Mouse (Mus musculus): Measurements from ENCODE around the gene Mfsd2a. TPM values are rescaled to one million over a fixed set of nuclear protein-coding genes. Genes with fewer than 3 reads are reported as not detected.

Mfsd2a gene
- total and polyA plus RNA-seq, 2 experiments from 2014 or later = 30.3 to 57.7 TPM

DNA sequence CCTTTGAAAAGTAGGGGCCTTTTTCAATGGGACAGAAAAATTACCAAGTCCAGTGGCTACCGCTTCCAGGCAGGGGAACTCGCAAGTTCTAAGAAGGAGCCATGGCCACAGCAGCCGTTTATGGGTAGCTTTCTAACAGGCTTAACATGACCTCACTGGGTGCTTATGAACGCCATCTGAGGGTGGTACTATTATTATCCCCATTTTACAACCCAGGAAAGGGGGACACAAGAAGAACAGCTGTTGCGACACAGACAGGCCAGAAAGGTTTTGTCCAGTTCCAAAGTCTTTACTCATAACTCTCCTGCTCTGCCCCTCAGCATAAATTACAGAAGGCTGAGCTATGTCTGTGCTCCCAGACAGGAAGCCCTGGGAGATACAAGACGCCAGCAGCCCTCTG lies 601 bp upstream of the Mfsd2a start:
- H3K4me3 ChIP-seq (ENCODE audit: low read depth, low read length) = peak overlapping the region; percentile 59
- ATAC-seq (ENCODE audit: low FRiP score) = no peak
- peaks cover 4% of the 10 kb centered on the region; the same call in 1 of the 2 replicates for H3K4me1 ChIP-seq (ENCODE audit: insufficient read depth, low read length)
- H3K9ac ChIP-seq (replicated peaks; ENCODE audit: low read length, poor library complexity, severe bottlenecking) = no peak overlapping the region
- H3K4me2 ChIP-seq (ENCODE audit: low read depth, low read length, poor library complexity, severe bottlenecking) = peak overlapping the region; percentile 99
- DNase-seq (ENCODE audit: low spot score) = no peak
- H3K9me3 ChIP-seq (ENCODE audit: low read length) = no peaks in the 10 kb centered on the region
- H3K27me3 ChIP-seq (ENCODE audit: insufficient read depth, low read length) = peaks cover 6% of the 10 kb centered on the region; the same call in 1 of the 2 replicates
- TF ChIP-seq CTCF (IDR thresholded peaks at IDR 0.05) = no peak
- no peaks in the 10 kb centered on the region for H3K36me3 ChIP-seq (ENCODE audit: insufficient read depth, low read length)
- no peak overlapping the region for H3K27ac ChIP-seq (ENCODE audit: low read depth, low read length)
- 24% methylated on average over 6 of the region's 6 CpGs for WGBS

DNA sequence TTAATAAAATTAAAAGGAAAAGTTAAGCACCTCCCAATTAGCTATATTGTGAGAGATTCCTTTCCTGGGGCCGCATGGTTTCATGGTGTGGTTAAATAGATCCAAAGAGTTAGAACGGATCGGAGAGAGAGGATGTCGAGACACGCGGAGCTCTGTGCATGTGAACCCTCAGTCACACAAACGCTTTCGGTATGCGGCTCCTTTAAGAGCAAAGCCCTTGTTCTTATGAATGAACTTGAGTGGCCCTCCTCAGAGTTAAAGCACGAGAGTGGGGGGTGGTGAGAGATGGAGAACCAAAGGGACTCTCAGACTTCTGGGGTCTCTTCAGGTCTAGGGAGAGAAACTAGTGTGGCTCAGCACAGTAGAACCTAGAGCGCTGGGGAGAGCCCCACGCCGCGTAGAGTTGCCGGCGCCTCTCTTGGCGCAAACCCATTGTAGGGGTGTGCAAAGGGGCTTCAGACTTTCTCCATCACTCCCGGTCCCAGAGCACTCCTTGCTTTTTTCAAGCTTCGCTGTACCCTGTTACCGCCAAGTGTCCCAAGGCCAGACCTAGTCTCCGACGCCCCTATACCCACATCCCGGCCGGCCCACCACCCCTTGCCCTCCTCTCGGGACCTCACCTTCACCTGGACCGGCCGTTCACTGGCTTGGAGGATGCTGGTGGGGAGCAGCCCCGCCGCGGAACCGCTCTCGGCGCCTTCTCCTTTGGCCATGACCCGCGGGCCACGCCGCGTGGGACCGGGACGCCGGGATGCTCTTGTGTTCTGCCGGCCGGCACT lies 478 bp downstream of the Mfsd2a start:
- Histone ChIP-seq H3K4me1 (ENCODE audit: insufficient read depth, low read length) (peaks cover 7% of the 10 kb centered on the region; the same call in 1 of the 2 replicates), H3K36me3 (ENCODE audit: insufficient read depth, low read length) (no peaks in the 10 kb centered on the region), H3K27ac (ENCODE audit: low read depth, low read length) (peak overlapping the region; percentile 51; the same call in 1 of the 2 replicates), H3K4me2 (ENCODE audit: low read depth, low read length, poor library complexity, severe bottlenecking) (peak overlapping the region; percentile 99), H3K27me3 (ENCODE audit: insufficient read depth, low read length) (peaks cover 6% of the 10 kb centered on the region; the same call in 1 of the 2 replicates), H3K9me3 (ENCODE audit: low read length) (no peaks in the 10 kb centered on the region), H3K4me3 (ENCODE audit: low read depth, low read length) (peak overlapping the region; percentile 59), H3K9ac (replicated peaks; ENCODE audit: low read length, poor library complexity, severe bottlenecking) (peak overlapping the region; percentile 63)
- ATAC-seq (ENCODE audit: low FRiP score) (peak; percentile 58; the same call in 1 of the 2 replicates), DNase-seq (ENCODE audit: low spot score) (peak; percentile 67)
- under 1% methylated on average over 43 of the region's 43 CpGs for WGBS
- TF ChIP-seq CTCF (IDR thresholded peaks at IDR 0.05) = no peak

DNA sequence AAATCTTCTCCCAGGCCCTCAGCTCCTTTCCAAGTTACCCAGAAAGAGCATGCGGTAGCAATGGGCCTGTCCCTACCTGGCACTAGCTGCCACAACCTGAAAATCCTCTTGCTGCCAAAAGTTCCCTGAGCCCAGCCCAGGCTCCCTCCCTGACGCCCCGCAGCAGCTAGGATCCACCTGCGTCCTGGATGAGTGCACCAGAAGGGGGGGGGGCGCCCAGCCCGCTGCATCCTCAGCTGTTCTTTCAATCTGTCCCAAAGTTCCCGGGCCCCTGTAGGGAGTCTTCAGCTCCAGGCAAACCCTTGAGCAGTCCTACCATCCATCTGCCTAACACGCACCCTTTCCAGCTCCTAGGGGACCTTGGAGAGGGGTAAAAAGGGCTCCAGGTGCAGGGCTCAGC lies 1.2 kb downstream of the Mfsd2a start:
- H3K27me3 ChIP-seq (ENCODE audit: insufficient read depth, low read length) = peaks cover 6% of the 10 kb centered on the region; the same call in 1 of the 2 replicates
- peak overlapping the region; percentile 63 for H3K9ac ChIP-seq (replicated peaks; ENCODE audit: low read length, poor library complexity, severe bottlenecking)
- H3K4me2 ChIP-seq (ENCODE audit: low read depth, low read length, poor library complexity, severe bottlenecking) = peak overlapping the region; percentile 99
- ATAC-seq (ENCODE audit: low FRiP score) (no peak), DNase-seq (ENCODE audit: low spot score) (no peak)
- peaks cover 12% of the 10 kb centered on the region; the same call in 1 of the 2 replicates for H3K4me1 ChIP-seq (ENCODE audit: insufficient read depth, low read length)
- no peak overlapping the region for H3K27ac ChIP-seq (ENCODE audit: low read depth, low read length)
- TF ChIP-seq CTCF (IDR thresholded peaks at IDR 0.05) = no peak
- no peaks in the 10 kb centered on the region for H3K9me3 ChIP-seq (ENCODE audit: low read length)
- WGBS = 3% methylated on average over 7 of the region's 8 CpGs
- H3K4me3 ChIP-seq (ENCODE audit: low read depth, low read length) = peak overlapping the region; percentile 59
- no peaks in the 10 kb centered on the region for H3K36me3 ChIP-seq (ENCODE audit: insufficient read depth, low read length)

DNA sequence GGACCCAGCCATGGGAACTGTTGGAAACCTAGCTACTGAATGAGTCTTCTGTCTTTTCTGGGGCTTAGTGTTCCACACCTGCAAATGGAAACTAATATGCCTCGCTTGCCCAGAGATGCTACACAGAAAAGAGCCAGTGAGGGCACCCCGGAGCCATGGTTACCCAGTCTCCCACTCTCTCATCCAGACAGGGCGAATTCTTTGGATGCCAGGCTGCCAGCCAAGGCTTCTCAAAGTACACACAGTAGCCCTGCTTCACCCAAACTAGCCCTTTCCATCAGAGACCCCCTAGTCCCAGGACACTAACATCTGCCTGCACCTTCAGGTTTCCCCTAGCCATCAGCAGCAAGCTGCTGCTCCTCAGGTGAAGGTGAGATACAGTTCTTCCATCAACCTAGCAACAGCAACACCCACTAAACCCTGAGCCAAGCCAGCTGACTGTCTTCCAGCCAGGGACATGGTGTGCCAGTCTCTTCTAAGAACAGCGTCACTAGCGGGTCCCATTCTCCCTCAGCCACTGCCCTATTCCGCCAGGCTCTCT lies 2.4 kb downstream of the Mfsd2a start:
- Histone ChIP-seq H3K36me3 (ENCODE audit: insufficient read depth, low read length) (no peaks in the 10 kb centered on the region), H3K4me2 (ENCODE audit: low read depth, low read length, poor library complexity, severe bottlenecking) (peak overlapping the region; percentile 99; the same call in 1 of the 2 replicates), H3K9ac (replicated peaks; ENCODE audit: low read length, poor library complexity, severe bottlenecking) (no peak overlapping the region), H3K9me3 (ENCODE audit: low read length) (no peaks in the 10 kb centered on the region), H3K4me1 (ENCODE audit: insufficient read depth, low read length) (peaks cover 12% of the 10 kb centered on the region; the same call in 1 of the 2 replicates), H3K27me3 (ENCODE audit: insufficient read depth, low read length) (peaks cover 6% of the 10 kb centered on the region; the same call in 1 of the 2 replicates), H3K4me3 (ENCODE audit: low read depth, low read length) (peak overlapping the region; percentile 59; the same call in 1 of the 2 replicates), H3K27ac (ENCODE audit: low read depth, low read length) (no peak overlapping the region)
- no peak for TF ChIP-seq CTCF (IDR thresholded peaks at IDR 0.05)
- WGBS = 79% methylated on average over 6 of the region's 6 CpGs
- no peak for ATAC-seq (ENCODE audit: low FRiP score)
- peak; percentile 66 for DNase-seq (ENCODE audit: low spot score)

DNA sequence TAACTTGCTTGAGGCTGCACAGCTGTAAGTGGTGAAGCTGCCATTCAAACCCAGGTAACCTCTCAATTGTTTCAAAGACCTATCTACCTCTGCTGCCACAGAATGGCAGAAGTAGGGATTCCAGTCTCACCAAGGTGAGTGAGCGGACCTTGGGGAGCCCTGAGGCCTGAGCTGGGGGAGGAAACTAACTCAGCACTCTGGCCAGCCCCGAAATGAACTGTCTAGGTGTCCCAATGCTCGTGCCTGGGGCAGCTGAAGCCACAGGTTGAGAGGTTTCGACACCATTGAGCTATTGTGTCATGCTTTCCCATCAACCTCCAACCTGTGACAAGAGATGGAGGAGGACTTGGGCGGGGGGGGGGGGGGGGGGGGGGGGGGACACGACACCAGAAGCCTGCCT lies 4.7 kb downstream of the Mfsd2a start:
- ATAC-seq (ENCODE audit: low FRiP score) (no peak), DNase-seq (ENCODE audit: low spot score) (no peak)
- no peaks in the 10 kb centered on the region for H3K36me3 ChIP-seq (ENCODE audit: insufficient read depth, low read length)
- peaks cover 12% of the 10 kb centered on the region; the same call in 1 of the 2 replicates for H3K4me1 ChIP-seq (ENCODE audit: insufficient read depth, low read length)
- no peak overlapping the region for H3K4me3 ChIP-seq (ENCODE audit: low read depth, low read length)
- WGBS = 72% methylated on average over 5 of the region's 6 CpGs
- no peaks in the 10 kb centered on the region for H3K27me3 ChIP-seq (ENCODE audit: insufficient read depth, low read length)
- H3K9ac ChIP-seq (replicated peaks; ENCODE audit: low read length, poor library complexity, severe bottlenecking) = no peak overlapping the region
- TF ChIP-seq CTCF (IDR thresholded peaks at IDR 0.05) = no peak
- no peak overlapping the region for H3K4me2 ChIP-seq (ENCODE audit: low read depth, low read length, poor library complexity, severe bottlenecking)
- no peaks in the 10 kb centered on the region for H3K9me3 ChIP-seq (ENCODE audit: low read length)
- H3K27ac ChIP-seq (ENCODE audit: low read depth, low read length) = no peak overlapping the region

Data from midbrain, postnatal 0 days (tissue).